Mouse (Mus musculus): Measurements from ENCODE around the gene Fam160a1.

The Fam160a1 gene

GRCm38 (mm10) chr3:85619751-85620150 lies 197.3 kb downstream of the Fam160a1 start:
- no peak for DNase-seq

DNA sequence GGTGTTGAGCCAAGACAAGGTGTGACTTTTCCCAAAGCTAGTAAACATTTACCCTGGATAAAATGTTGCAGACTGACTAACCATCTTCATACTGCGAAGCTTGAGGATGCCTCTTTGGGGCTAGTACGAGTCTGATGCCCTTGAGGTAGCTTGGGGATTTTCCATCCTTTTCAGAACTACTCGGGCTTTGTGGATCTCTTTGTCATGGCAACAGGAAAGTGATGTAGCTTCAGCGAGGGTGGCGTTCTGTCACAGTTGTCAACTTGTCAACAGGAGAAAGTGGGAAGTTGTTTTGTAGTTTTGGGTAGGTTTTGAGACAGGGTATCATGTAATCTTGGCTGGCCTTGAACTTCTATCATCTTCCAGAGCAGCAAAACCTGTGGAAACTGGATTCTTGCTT lies 197.7 kb downstream of the Fam160a1 start:
- DNase-seq, result no peak

GRCm38 (mm10) chr3:85618885-85619284 lies 198.2 kb downstream of the Fam160a1 start:
- DNase-seq, result peak; percentile 10

- DNase-seq, result no peak
Observed at GRCm38 (mm10) chr3:85616389-85616788, 200.7 kb downstream of the Fam160a1 start.
